Mouse (Mus musculus) heart, embryonic 14.5 days (tissue): Measurements from ENCODE around the gene Gm10972. TPM values are rescaled to one million over a fixed set of nuclear protein-coding genes. Genes with fewer than 3 reads are reported as not detected.
"Not testable (repeated sequence)": the region's sequence is repeated elsewhere in the genome, so short reads cannot be mapped to it uniquely, and the experiment has no call there.

Experiments
- ATAC-seq: fragments of 200-750 bp; cut with Nextera tagmentation; 2 replicates; pipeline ENCODE4 v1.8.0; 2017; ENCODE audit warnings: low read depth, moderate TSS enrichment; ENCODE audit not compliant: insufficient number of reproducible peaks, insufficient read depth, low FRiP score
- H3K27ac ChIP-seq, 2 experiments: fragments of 200-500 bp in 1 of 2; fragments of 300-500 bp in 1 of 2; sonication (generic) in 1 of 2; replicated peaks in 1 of 2; 2 replicates each; pipeline ENCODE4 v1.5.1; 2012 to 2014; ENCODE audit warnings: low read depth in 2 of 2, low read length in 2 of 2, control low read depth in 1 of 2, mild to moderate bottlenecking in 1 of 2, mixed read lengths in 1 of 2; ENCODE audit not compliant: control insufficient read depth in 1 of 2, insufficient read depth in 1 of 2
- H3K27me3 ChIP-seq: fragments of 300-500 bp; sonication (generic); 2 replicates; pipeline ENCODE4 v1.6.1; 2014; ENCODE audit warnings: mild to moderate bottlenecking, low read length, control low read depth; ENCODE audit not compliant: control insufficient read depth, insufficient read depth
- H3K36me3 ChIP-seq: fragments of 300-500 bp; sonication (generic); 2 replicates; pipeline ENCODE4 v1.6.1; 2014; ENCODE audit warnings: mild to moderate bottlenecking, control low read depth, low read length, mixed read lengths; ENCODE audit not compliant: control insufficient read depth, insufficient read depth
- H3K4me1 ChIP-seq, 2 experiments: fragments of 200-500 bp in 1 of 2; fragments of 300-500 bp in 1 of 2; sonication (generic) in 1 of 2; 2 replicates each; pipeline ENCODE4 v1.6.1; 2012 to 2014; ENCODE audit warnings: low read length in 2 of 2, control low read depth in 1 of 2, mixed read lengths in 1 of 2; ENCODE audit not compliant: control insufficient read depth in 2 of 2, insufficient read depth in 2 of 2
- H3K4me2 ChIP-seq: fragments of 300-500 bp; sonication (generic); 2 replicates; pipeline ENCODE4 v1.6.1; 2014; ENCODE audit warnings: mild to moderate bottlenecking, low read length
- H3K4me3 ChIP-seq, 2 experiments: fragments of 200-500 bp in 1 of 2; fragments of 300-500 bp in 1 of 2; sonication (generic) in 1 of 2; 2 replicates each; pipeline ENCODE4 v1.5.1; 2012 to 2014; ENCODE audit warnings: low read length in 2 of 2, mild to moderate bottlenecking in 2 of 2, control low read depth in 1 of 2, low read depth in 1 of 2, moderate library complexity in 1 of 2; ENCODE audit not compliant: control insufficient read depth in 1 of 2, insufficient read depth in 1 of 2
- H3K9ac ChIP-seq: fragments of 300-500 bp; sonication (generic); 2 replicates; pipeline ENCODE4 v1.6.1; 2014; ENCODE audit warnings: mild to moderate bottlenecking, low read length
- H3K9me3 ChIP-seq: fragments of 300-500 bp; sonication (generic); 2 replicates; pipeline ENCODE4 v1.6.1; 2016; ENCODE audit warnings: low read length, control low read depth; ENCODE audit not compliant: control insufficient read depth
- WGBS: fragments of 180-500 bp; shearing (Covaris S2); extraction: QIAGEN DNeasy Blood & Tissue Kit; methylation state at CpG from one replicate; pipeline ENCODE4 v1.1.7; 2014; 5-methylcytosine and 5-hydroxymethylcytosine counted together
- polyA plus RNA-seq: library from polyadenylated mRNA; unstranded; fragments of >200 nt; fragmentation: Nextera tagmentation; extraction: Ambion mirVana; gene quantifications from 2 replicates; pipeline ENCODE4 v1.2.1, GENCODE M21; 2014

The Gm10972 gene
- polyA plus RNA-seq, 1 experiment from 2014 or later: not detected

- 68% methylated on average over 8 of the region's 8 CpGs for WGBS
- H3K27ac ChIP-seq, ATAC-seq, H3K4me1 ChIP-seq, H3K27me3 ChIP-seq, H3K4me2 ChIP-seq, H3K9me3 ChIP-seq, H3K4me3 ChIP-seq, H3K36me3 ChIP-seq, H3K9ac ChIP-seq: not testable (repeated sequence)
Measured at GRCm38 (mm10) chr3:94685989-94686772, 43.3 kb downstream of the Gm10972 start.

DNA sequence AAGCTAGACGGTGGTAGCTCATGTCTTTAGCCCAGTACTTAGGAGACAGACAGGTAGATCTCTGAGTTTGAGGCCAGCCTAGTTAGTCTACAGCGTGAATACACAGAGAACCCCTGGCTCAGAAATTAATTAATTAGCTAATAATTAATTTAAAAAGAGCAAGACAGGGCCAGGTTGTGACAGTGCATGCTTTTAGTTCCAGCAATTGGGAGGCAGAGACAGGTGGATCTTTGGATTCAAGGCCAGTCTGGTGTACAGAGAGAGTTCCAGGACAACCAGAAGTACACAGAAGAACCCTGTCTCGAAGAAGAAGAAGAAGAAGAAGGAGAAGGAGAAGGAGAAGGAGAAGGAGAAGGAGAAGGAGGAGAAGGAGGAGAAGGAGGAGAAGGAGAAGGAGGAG lies 45.8 kb downstream of the Gm10972 start:
- H3K36me3 ChIP-seq, H3K9ac ChIP-seq, H3K4me1 ChIP-seq, H3K4me2 ChIP-seq, H3K27me3 ChIP-seq, H3K4me3 ChIP-seq, ATAC-seq, H3K9me3 ChIP-seq, H3K27ac ChIP-seq: not testable (repeated sequence)
- WGBS: 84% methylated on average over 2 of the region's 3 CpGs

DNA sequence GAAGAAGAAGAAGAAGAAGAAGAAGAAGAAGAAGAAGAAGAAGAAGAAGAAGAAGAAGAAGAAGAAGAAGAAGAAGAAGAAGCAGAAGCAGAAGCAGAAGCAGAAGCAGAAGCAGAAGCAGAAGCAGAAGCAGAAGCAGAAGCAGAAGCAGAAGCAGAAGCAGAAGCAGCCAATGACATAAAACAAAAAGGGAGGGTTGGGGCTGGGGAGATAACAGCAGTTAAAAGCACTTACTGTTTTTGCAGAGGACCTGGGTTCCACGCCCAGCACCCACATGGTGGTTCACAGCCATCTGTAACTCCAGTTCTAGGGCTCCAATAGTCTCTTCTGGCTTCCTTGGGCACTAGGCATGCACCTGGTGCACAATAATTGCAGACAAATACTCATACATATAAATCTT lies 46.3 kb downstream of the Gm10972 start:
- not testable (repeated sequence) for H3K27me3 ChIP-seq, H3K4me3 ChIP-seq, H3K4me2 ChIP-seq, H3K36me3 ChIP-seq, H3K9ac ChIP-seq, H3K4me1 ChIP-seq, H3K9me3 ChIP-seq, H3K27ac ChIP-seq, ATAC-seq
- WGBS: 57% methylated on average over 1 of the region's 1 CpGs

DNA sequence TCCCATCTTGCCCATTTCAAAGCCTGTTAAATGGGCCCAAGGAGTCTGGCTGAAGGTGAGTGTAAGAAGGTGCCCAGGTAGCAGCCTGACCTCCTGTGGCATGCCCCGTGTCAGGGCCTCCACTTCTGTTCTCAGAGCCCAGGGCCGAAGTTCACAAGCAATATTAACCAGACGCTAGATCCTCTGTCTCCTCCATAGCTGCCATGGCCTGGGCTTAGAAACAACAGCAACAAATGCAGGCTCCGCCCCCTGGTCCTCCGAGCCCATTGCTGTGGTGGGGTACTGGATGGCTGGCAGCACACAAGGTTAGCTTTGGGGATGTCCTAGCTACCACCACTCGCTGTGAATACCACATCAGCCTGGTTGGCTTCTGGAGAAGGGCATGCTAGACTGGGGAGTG lies 47.2 kb downstream of the Gm10972 start:
- not testable (repeated sequence) for H3K9ac ChIP-seq, H3K27me3 ChIP-seq, H3K9me3 ChIP-seq, H3K4me1 ChIP-seq, ATAC-seq, H3K27ac ChIP-seq, H3K4me3 ChIP-seq, H3K36me3 ChIP-seq, H3K4me2 ChIP-seq
- WGBS: 50% methylated on average over 6 of the region's 6 CpGs

DNA sequence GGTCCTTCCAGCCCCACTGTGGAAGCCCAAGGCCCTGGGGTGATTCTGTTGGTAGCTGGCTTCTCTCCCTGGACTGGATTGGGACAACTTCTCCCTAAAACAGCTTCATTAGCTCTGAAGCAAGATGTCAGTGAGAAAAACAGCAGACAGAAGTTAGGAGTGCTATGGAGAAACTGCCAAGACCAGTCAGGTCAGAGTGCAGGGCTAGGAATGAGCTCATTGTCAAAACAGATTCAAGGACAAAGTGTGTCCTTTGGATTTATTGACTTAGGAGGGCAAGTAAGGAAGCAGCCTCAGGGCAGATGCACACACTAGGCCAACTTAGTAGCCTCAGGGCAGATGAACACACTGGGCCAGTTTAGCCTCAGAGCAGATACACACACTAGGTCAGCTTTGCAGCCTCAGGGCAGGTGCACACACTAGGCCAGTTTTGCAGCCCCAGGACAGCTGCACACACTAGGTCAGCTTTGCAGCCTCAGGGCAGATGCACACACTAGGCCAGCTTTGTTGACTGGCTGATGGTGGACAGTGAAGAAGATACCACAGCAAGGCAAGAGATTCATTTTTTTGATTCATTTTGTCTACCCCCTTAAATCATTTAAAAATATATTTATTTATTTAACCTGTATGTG lies 47.8 kb downstream of the Gm10972 start:
- Histone ChIP-seq H3K27me3 (no peaks in the 10 kb centered on the region), H3K9me3 (no peaks in the 10 kb centered on the region)
- no peak for ATAC-seq

DNA sequence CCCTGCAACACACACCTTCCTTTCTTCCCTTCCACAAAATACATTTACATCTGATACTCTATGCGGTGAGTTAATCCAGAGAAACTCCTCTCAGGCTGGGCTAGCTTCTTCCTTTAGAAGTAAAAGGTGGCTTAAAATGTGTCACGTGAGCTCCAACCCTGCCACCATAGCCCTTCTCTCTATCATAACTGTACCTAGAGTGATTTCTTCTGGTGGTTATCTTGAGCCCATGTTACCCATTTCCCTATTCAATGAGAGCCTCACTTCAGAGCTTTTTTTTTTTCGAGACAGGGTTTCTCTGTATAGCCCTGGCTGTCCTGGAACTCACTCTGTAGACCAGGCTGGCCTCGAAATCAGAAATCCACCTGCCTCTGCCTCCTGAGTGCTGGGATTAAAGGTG lies 48.8 kb downstream of the Gm10972 start:
- not testable (repeated sequence) for H3K27ac ChIP-seq, H3K4me3 ChIP-seq, H3K4me1 ChIP-seq, H3K9ac ChIP-seq, H3K9me3 ChIP-seq, H3K4me2 ChIP-seq, H3K27me3 ChIP-seq, H3K36me3 ChIP-seq, ATAC-seq
- 81% methylated on average over 4 of the region's 4 CpGs for WGBS

More for the DNA sequence above, 47.8 kb downstream of the Gm10972 start:
- Histone ChIP-seq H3K4me3 (no peak overlapping the region), H3K4me2 (no peak overlapping the region), H3K27ac (no peak overlapping the region), H3K4me1 (peaks cover 0 to 2% of the 10 kb centered on the region in 2 experiments; a peak in 1 of 4 replicates), H3K9ac (no peak overlapping the region), H3K36me3 (no peaks in the 10 kb centered on the region)
